Mouse (Mus musculus): ENCODE measurements around the gene C2cd4a. TPM values are rescaled to one million over a fixed set of nuclear protein-coding genes. Genes with fewer than 3 reads are reported as not detected.

Gene C2cd4a
- polyA plus RNA-seq, 1 experiment from 2014 or later: 0.78 TPM

DNA sequence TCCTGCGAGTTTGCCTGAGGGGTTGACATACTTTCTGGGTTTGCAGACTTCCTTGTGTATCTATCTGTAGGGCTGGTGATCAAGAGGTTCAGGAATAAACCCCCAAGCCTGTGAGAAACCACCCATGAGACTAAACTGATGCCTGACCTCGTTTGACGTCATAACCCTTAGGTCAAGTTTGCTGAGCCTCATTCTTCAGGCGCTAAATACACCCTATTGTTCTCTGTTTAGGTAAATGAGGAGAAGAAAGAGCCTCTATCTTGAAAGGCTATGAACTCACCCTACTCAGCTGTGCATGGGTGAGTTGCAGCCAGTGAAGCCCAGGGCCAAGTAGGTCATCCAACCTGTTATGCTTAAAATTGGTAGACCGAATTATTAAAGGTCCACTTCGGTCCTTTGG is 49.3 kb downstream of the C2cd4a start:
- Histone ChIP-seq H3K27ac (replicated peaks) (no peak overlapping the region), H3K4me3 (replicated peaks) (no peak overlapping the region), H3K9me3 (replicated peaks) (no peaks in the 10 kb centered on the region), H3K4me1 (peaks cover 4% of the 10 kb centered on the region; the same call in 1 of the 2 replicates), H3K27me3 (replicated peaks) (no peaks in the 10 kb centered on the region), H3K36me3 (no peaks in the 10 kb centered on the region), H3K9ac (replicated peaks) (no peak overlapping the region), H3K4me2 (no peak overlapping the region)
- ATAC-seq (ENCODE audit: low FRiP score): no peak
- WGBS: 77% methylated on average over 6 of the region's 6 CpGs

Other genes starting within 250 kb of the C2cd4a start
- gene C2cd4b, start 72.9 kb downstream of the C2cd4a start, polyA plus RNA-seq (2015; fragmentation: Nextera tagmentation; extraction: Ambion mirVana): 0.83 and 1.4 TPM in 2 replicates
- 8.0 and 8.4 TPM in 2 replicates for gene Vps13c, start 8.1 kb upstream of the C2cd4a start, polyA plus RNA-seq (2015; fragmentation: Nextera tagmentation; extraction: Ambion mirVana)